In the genomic region with DNA sequence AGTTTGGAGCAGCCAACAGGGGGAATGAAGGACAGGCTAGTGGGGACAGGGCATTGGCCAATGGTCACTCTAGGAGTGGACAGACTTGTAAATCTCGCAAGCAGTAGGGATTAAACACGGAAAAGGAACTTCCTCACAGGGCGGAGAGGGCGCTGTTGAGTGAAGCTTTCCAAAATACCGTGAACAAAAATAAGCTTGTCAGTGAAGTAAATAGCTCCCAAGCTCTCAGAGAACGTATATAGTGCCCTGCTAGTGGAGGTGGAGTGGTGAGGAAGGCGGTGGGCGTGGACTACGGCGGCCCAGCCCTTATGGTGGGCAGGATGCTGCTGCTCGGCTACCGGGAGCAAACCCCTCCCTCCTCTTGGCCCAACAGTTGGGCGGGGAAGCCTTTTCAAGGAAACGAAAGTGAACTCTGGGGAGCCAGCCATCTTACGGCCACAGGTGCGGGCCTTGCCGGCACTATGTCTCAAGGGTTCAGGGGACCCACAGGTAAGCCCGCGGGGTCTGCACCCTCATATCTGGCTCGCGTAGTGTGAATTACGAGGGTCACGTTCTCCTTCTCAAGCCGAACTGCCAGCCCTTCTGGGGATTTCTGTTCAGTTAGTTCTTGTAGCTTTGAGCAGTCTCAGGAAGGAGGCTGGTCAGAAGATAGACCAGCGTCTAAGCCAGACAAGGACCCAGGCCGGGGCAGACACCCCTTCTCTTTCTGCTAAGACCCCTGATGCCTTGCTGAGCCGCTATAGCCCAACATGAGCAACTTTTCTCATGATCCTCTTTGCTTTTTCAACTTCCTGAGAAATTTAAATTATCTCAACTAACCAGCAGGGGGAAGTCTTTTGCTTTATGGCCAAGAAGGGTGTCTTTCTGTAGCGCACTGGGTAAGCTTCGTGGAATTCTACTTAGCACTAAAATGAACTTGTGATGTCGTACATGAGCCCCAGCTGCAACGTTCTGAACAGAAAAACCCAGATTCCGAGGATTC, we compare ENCODE assay signal across 8 mouse cellular contexts. TPM values are rescaled to one million over a fixed set of nuclear protein-coding genes. Genes with fewer than 3 reads are reported as not detected.
DNase-seq lines count a peak whose midpoint lies in the region; ATAC-seq lines count a peak whose summit lies in the region.

No protein-coding gene starts in this region.

- H3K36me3 ChIP-seq in forebrain, embryonic 13.5 days (ENCODE audit: poor library complexity, severe bottlenecking), result peaks cover 10% of the 10 kb centered on the region

- H3K27me3 ChIP-seq in forebrain, embryonic 13.5 days, result no peaks in the 10 kb centered on the region

- intact Hi-C loops in heart, postnatal 14 days (cut with DNase I), result loop anchor here (5.0 kb wide), 1 partner anchor 127 kb away; no protein-coding TSS in a partner anchor

- no peaks in the 10 kb centered on the region for H3K9me3 ChIP-seq in forebrain, embryonic 13.5 days (replicated peaks)

- peaks cover 18% of the 10 kb centered on the region for H3K4me1 ChIP-seq in forebrain, embryonic 13.5 days

- peak; percentile 80 for ATAC-seq in forebrain, embryonic 13.5 days

- H3K9ac ChIP-seq in forebrain, embryonic 13.5 days, result peak overlapping the region; percentile 67

- H3K4me2 ChIP-seq in forebrain, embryonic 13.5 days, result peak overlapping the region; percentile 76

- peak overlapping the region; percentile 51 for H3K4me3 ChIP-seq in forebrain, embryonic 13.5 days

- WGBS in forebrain, embryonic 13.5 days, result 2% methylated on average over 32 of the region's 32 CpGs
- WGBS in large intestine, adult 2 months, result under 1% methylated on average over 32 of the region's 32 CpGs

- H3K27ac ChIP-seq in forebrain, embryonic 13.5 days, result peak overlapping the region; percentile 48; the same call in 1 of the 2 replicates

- peak; percentile 83 for DNase-seq in MN1 (ENCODE audit: low spot score)
- DNase-seq in cerebellum, adult 11 months, result peak; percentile 28
- peak; percentile 83 to 86 for DNase-seq in heart, postnatal 14 days
- peak; percentile 73 for DNase-seq in large intestine, adult 2 months (ENCODE audit: low read depth, low spot score)
- peak; percentile 89 for DNase-seq in lung, postnatal 14 days
- DNase-seq in ovary, postnatal 14 days (ENCODE audit: low spot score), result peak; percentile 65
- peak; percentile 89 to 95 for DNase-seq in thymus, postnatal 36 days

RNA-seq across cellular contexts. Expression of gene Adar, which starts 15.8 kb away (rescaled TPM):
- 15.6 and 19.0 TPM in 2 replicates for polyA plus RNA-seq in forebrain, embryonic 13.5 days (2015; fragmentation: Nextera tagmentation; extraction: Ambion mirVana)
- total RNA-seq in heart, postnatal 14 days (2021), result 10 to 100 TPM; 12.5 to 13.5 TPM
- 27.5 and 39.9 TPM in 2 replicates for polyA plus RNA-seq in large intestine, adult 2 months (2012; rRNA removed)

RNA-seq across cellular contexts. Expression of gene Chrnb2, which starts 33.8 kb away (rescaled TPM):
- polyA plus RNA-seq in forebrain, embryonic 13.5 days (2015; fragmentation: Nextera tagmentation; extraction: Ambion mirVana), result 18.6 and 20.6 TPM in 2 replicates
- under 1 TPM; 0.20 to 0.29 TPM for total RNA-seq in heart, postnatal 14 days (2021)
- polyA plus RNA-seq in large intestine, adult 2 months (2012; rRNA removed), result 0.90 and 1.3 TPM in 2 replicates

RNA-seq across cellular contexts. Expression of gene Ube2q1, which starts 42.8 kb away (rescaled TPM):
- polyA plus RNA-seq in forebrain, embryonic 13.5 days (2015; fragmentation: Nextera tagmentation; extraction: Ambion mirVana), result 14.1 and 15.4 TPM in 2 replicates
- total RNA-seq in heart, postnatal 14 days (2021), result 10 to 100 TPM; 28.0 to 28.6 TPM
- 24.6 and 26.2 TPM in 2 replicates for polyA plus RNA-seq in large intestine, adult 2 months (2012; rRNA removed)

Comparison
In these comparisons a context has a peak if more than half of its experiments do, and no peak if none do; other contexts are left out.
1. Peak in every context shown above with its lines: DNase-seq, ATAC-seq, H3K4me3 ChIP-seq and H3K27ac ChIP-seq.
2. DNase-seq: peak in every context shown above with its lines; median percentile 92 in thymus, postnatal 36 days; 89 in lung, postnatal 14 days; 84 in heart, postnatal 14 days; 83 in MN1; 73 in large intestine, adult 2 months; 65 in ovary, postnatal 14 days; 28 in cerebellum, adult 11 months.